Mouse (Mus musculus) heart, postnatal 0 days (tissue): ENCODE measurements around the gene Lrch4. TPM values are rescaled to one million over a fixed set of nuclear protein-coding genes. Genes with fewer than 3 reads are reported as not detected.

Experiments
- ATAC-seq: fragments of 200-750 bp; cut with Nextera tagmentation; 2 replicates; pipeline ENCODE4 v1.8.0; 2017; ENCODE audit warnings: low read depth, moderate number of reproducible peaks, moderate library complexity; ENCODE audit not compliant: insufficient read depth
- DNase-seq: peaks from one replicate; pipeline ENCODE4 v3.0.0-alpha.2; 2016; ENCODE audit warnings: low spot score
- H3K27ac ChIP-seq: fragments of 300-500 bp; sonication (generic); 2 replicates; pipeline ENCODE4 v1.5.1; 2014; ENCODE audit warnings: low read depth, mild to moderate bottlenecking
- H3K27me3 ChIP-seq: fragments of 300-500 bp; sonication (generic); 2 replicates; pipeline ENCODE4 v1.6.1; 2014; ENCODE audit warnings: low read length, mixed read lengths; ENCODE audit not compliant: control insufficient read depth, insufficient read depth
- H3K36me3 ChIP-seq: fragments of 300-500 bp; sonication (generic); replicated peaks from 2 replicates; pipeline ENCODE4 v1.6.1; 2014; ENCODE audit warnings: low read length, mixed read lengths; ENCODE audit not compliant: control insufficient read depth, insufficient read depth
- H3K4me1 ChIP-seq: fragments of 300-500 bp; sonication (generic); 2 replicates; pipeline ENCODE4 v1.6.1; 2014; ENCODE audit warnings: antibody characterized with exemption; ENCODE audit not compliant: control insufficient read depth, insufficient read depth
- H3K4me2 ChIP-seq: fragments of 300-500 bp; sonication (generic); 2 replicates; pipeline ENCODE4 v1.6.1; 2014; ENCODE audit warnings: low read depth, mild to moderate bottlenecking, low read length, moderate library complexity
- H3K4me3 ChIP-seq: fragments of 300-500 bp; sonication (generic); 2 replicates; pipeline ENCODE4 v1.5.1; 2014; ENCODE audit warnings: low read depth, low read length
- H3K9ac ChIP-seq: fragments of 300-500 bp; sonication (generic); replicated peaks from 2 replicates; pipeline ENCODE4 v1.6.1; 2014; ENCODE audit warnings: low read depth, low read length, mixed read lengths
- H3K9me3 ChIP-seq: fragments of 300-500 bp; sonication (generic); replicated peaks from 2 replicates; pipeline ENCODE4 v1.6.1; 2016; ENCODE audit warnings: low read length; ENCODE audit not compliant: control insufficient read depth
- CTCF ChIP-seq: IDR thresholded peaks from 2 replicates; pipeline ENCODE4 v1.5.1; 2016; ENCODE audit warnings: antibody characterized with exemption, control low read depth, low read depth
- EP300 ChIP-seq: IDR thresholded peaks from 2 replicates; pipeline ENCODE4 v1.6.1; 2016; ENCODE audit warnings: antibody characterized with exemption, low read depth
- whole genome bisulfite sequencing: fragments of 180-500 bp; shearing (Covaris S2); extraction: QIAGEN DNeasy Blood & Tissue Kit; methylation state at CpG from one replicate; pipeline ENCODE4 v1.1.7; 2014; 5-methylcytosine and 5-hydroxymethylcytosine counted together
- polyA plus RNA-seq: library from polyadenylated mRNA; unstranded; fragments of >200 nt; fragmentation: Nextera tagmentation; extraction: Ambion mirVana; gene quantifications from 2 replicates; pipeline ENCODE4 v1.2.1, GENCODE M21; 2015
- total RNA-seq: library from RNA; depleted of rRNA; stranded (reverse); fragments of >200 nt; gene quantifications from 2 replicates; pipeline ENCODE4 v1.2.3, GENCODE M21; 2014; ENCODE audit warnings: low replicate concordance

The Lrch4 gene
- total and polyA plus RNA-seq, 2 experiments from 2014 or later, result 12.7 to 15.9 TPM

GRCm38 (mm10) chr5:137683388-137684293 is 54.7 kb downstream of the Lrch4 start:
- ATAC-seq, result no peak
- H3K27ac ChIP-seq, result peak overlapping the region; percentile 50
- H3K9ac ChIP-seq, result peak overlapping the region; percentile 50
- 7% methylated on average over 28 of the region's 28 CpGs for WGBS
- no peak for TF ChIP-seq EP300
- TF ChIP-seq CTCF, result no peak
- no peaks in the 10 kb centered on the region for H3K27me3 ChIP-seq
- H3K4me1 ChIP-seq, result peaks cover 11% of the 10 kb centered on the region
- peak overlapping the region; percentile 85 for H3K4me2 ChIP-seq
- DNase-seq, result no peak
- H3K9me3 ChIP-seq, result no peaks in the 10 kb centered on the region
- peak overlapping the region; percentile 65 for H3K4me3 ChIP-seq
- H3K36me3 ChIP-seq, result no peaks in the 10 kb centered on the region; the same call in 1 of the 2 replicates

- H3K9me3 ChIP-seq, result no peaks in the 10 kb centered on the region
- DNase-seq (peak; percentile 100), ATAC-seq (peak; percentile 99)
- H3K36me3 ChIP-seq, result no peaks in the 10 kb centered on the region; the same call in 1 of the 2 replicates
- H3K4me3 ChIP-seq, result peak within 1 kb of the TSS; percentile 65
- H3K27me3 ChIP-seq, result no peaks in the 10 kb centered on the region
- H3K4me1 ChIP-seq, result peaks cover 11% of the 10 kb centered on the region
- H3K27ac ChIP-seq, result peak within 1 kb of the TSS; percentile 50
- H3K4me2 ChIP-seq, result peak within 1 kb of the TSS; percentile 85
- peak within 1 kb of the TSS; percentile 50 for H3K9ac ChIP-seq
- WGBS, result under 1% methylated on average over 55 of the region's 62 CpGs
- TF ChIP-seq EP300, result 0 out of 2 replicates have a peak, but pooled peaks have one; percentile 15
- TF ChIP-seq CTCF, result peak; percentile 27
These were observed 55.6 kb downstream of the Lrch4 start, which contains the start of gene Agfg2 for GRCm38 (mm10) chr5:137684294-137685123. Gene Agfg2, minus strand, starts transcription at chr5:137684726.

GRCm38 (mm10) chr5:137685653-137686052 is 56.7 kb downstream of the Lrch4 start:
- Histone ChIP-seq H3K36me3 (no peaks in the 10 kb centered on the region; the same call in 1 of the 2 replicates), H3K9me3 (no peaks in the 10 kb centered on the region), H3K4me3 (no peak overlapping the region), H3K4me1 (peaks cover 16% of the 10 kb centered on the region), H3K4me2 (no peak overlapping the region), H3K27me3 (no peaks in the 10 kb centered on the region), H3K9ac (no peak overlapping the region), H3K27ac (no peak overlapping the region)
- DNase-seq (no peak), ATAC-seq (no peak)
- TF ChIP-seq EP300, result no peak
- TF ChIP-seq CTCF, result no peak
- 91% methylated on average over 3 of the region's 3 CpGs for WGBS

- Histone ChIP-seq H3K36me3 (no peaks in the 10 kb centered on the region; the same call in 1 of the 2 replicates), H3K4me3 (no peak overlapping the region), H3K9ac (no peak overlapping the region), H3K27me3 (no peaks in the 10 kb centered on the region), H3K9me3 (no peaks in the 10 kb centered on the region), H3K27ac (no peak overlapping the region; the same call in 1 of the 2 replicates), H3K4me1 (peaks cover 19% of the 10 kb centered on the region), H3K4me2 (no peak overlapping the region)
- ATAC-seq, result no peak
- no peak for DNase-seq
- TF ChIP-seq CTCF (no peak), EP300 (no peak)
- WGBS, result 63% methylated on average over 6 of the region's 6 CpGs
These were observed 57.3 kb downstream of the Lrch4 start for GRCm38 (mm10) chr5:137686127-137686790.

GRCm38 (mm10) chr5:137689974-137690373 is 61.1 kb downstream of the Lrch4 start:
- Histone ChIP-seq H3K9me3 (no peaks in the 10 kb centered on the region), H3K27ac (peak overlapping the region; percentile 73; the same call in 1 of the 2 replicates), H3K9ac (no peak overlapping the region), H3K4me1 (0 out of 2 replicates have a peak, but pooled peaks cover 8% of the 10 kb centered on the region), H3K27me3 (no peaks in the 10 kb centered on the region), H3K4me2 (no peak overlapping the region), H3K36me3 (no peaks in the 10 kb centered on the region), H3K4me3 (no peak overlapping the region)
- WGBS, result 71% methylated on average over 3 of the region's 3 CpGs
- ATAC-seq, result no peak
- DNase-seq, result no peak
- TF ChIP-seq EP300 (no peak), CTCF (no peak)
